Mouse (Mus musculus) hindbrain, embryonic 11.5 days (tissue): ENCODE data around the gene Lsm7. TPM values are rescaled to one million over a fixed set of nuclear protein-coding genes. Genes with fewer than 3 reads are reported as not detected.

ENCODE experiments used
- ATAC-seq: fragments of 200-750 bp; cut with Nextera tagmentation; 2 replicates; pipeline ENCODE4 v1.8.0; 2017; ENCODE audit warnings: mild to moderate bottlenecking, moderate TSS enrichment, moderate library complexity; ENCODE audit not compliant: low FRiP score
- DNase-seq: peaks from one replicate; pipeline ENCODE4 v3.0.0-alpha.2; 2015; ENCODE audit warnings: low spot score
- H3K27ac ChIP-seq: fragments of 300-500 bp; sonication (generic); 2 replicates; pipeline ENCODE4 v1.5.1; 2014; ENCODE audit warnings: mild to moderate bottlenecking, low read depth, low read length
- H3K27me3 ChIP-seq: fragments of 300-500 bp; sonication (generic); 2 replicates; pipeline ENCODE4 v1.6.1; 2014; ENCODE audit warnings: mild to moderate bottlenecking, low read length, moderate library complexity, mixed read lengths; ENCODE audit not compliant: control insufficient read depth, insufficient read depth
- H3K36me3 ChIP-seq: fragments of 300-500 bp; sonication (generic); 2 replicates; pipeline ENCODE4 v1.6.1; 2014; ENCODE audit warnings: mild to moderate bottlenecking, low read length, moderate library complexity, mixed read lengths; ENCODE audit not compliant: control insufficient read depth, insufficient read depth
- H3K4me1 ChIP-seq: fragments of 300-500 bp; sonication (generic); replicated peaks from 2 replicates; pipeline ENCODE4 v1.6.1; 2014; ENCODE audit warnings: low read length, mixed read lengths; ENCODE audit not compliant: control insufficient read depth, insufficient read depth
- H3K4me2 ChIP-seq: fragments of 300-500 bp; sonication (generic); replicated peaks from 2 replicates; pipeline ENCODE4 v1.6.1; 2014; ENCODE audit warnings: mild to moderate bottlenecking, low read depth, low read length
- H3K4me3 ChIP-seq: fragments of 300-500 bp; sonication (generic); 2 replicates; pipeline ENCODE4 v1.5.1; 2014; ENCODE audit warnings: low read depth, low read length
- H3K9ac ChIP-seq: fragments of 300-500 bp; sonication (generic); 2 replicates; pipeline ENCODE4 v1.6.1; 2014; ENCODE audit warnings: low read depth, low read length
- H3K9me3 ChIP-seq: fragments of 300-500 bp; sonication (generic); 2 replicates; pipeline ENCODE4 v1.6.1; 2016; ENCODE audit warnings: low read length; ENCODE audit not compliant: control insufficient read depth
- WGBS: fragments of 180-500 bp; shearing (Covaris S2); extraction: QIAGEN DNeasy Blood & Tissue Kit; methylation state at CpG from one replicate; pipeline ENCODE4 v1.1.7; 2014; 5-methylcytosine and 5-hydroxymethylcytosine counted together
- polyA plus RNA-seq: library from polyadenylated mRNA; unstranded; fragments of >200 nt; fragmentation: Nextera tagmentation; extraction: Ambion mirVana; gene quantifications from 2 replicates; pipeline ENCODE4 v1.2.1, GENCODE M21; 2014

The Lsm7 gene
- polyA plus RNA-seq, 1 experiment from 2014 or later, result 260 TPM

DNA sequence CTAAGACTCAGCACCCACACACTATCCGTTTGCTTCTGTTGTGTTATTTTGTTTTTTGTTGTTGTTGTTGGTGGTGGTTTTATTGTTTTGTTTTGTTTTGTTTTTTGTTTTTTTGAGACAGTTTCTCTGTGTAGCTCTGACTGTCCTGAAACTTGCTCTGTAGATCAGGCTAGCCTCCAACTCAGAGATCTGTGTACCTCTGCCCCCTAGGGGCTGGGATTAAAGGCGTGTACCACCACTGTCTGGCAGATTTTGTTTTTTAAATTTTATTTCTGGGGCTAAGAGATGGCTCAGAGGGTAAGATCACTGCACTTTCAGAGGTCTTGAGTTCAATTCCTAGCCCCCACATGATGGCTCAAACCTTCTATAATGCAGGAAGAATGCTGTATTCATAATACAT, 25.9 kb upstream of the Lsm7 start:
- Histone ChIP-seq H3K27ac (no peak overlapping the region), H3K9ac (no peak overlapping the region), H3K4me1 (no peaks in the 10 kb centered on the region), H3K36me3 (no peaks in the 10 kb centered on the region), H3K4me2 (no peak overlapping the region), H3K9me3 (no peaks in the 10 kb centered on the region), H3K27me3 (no peaks in the 10 kb centered on the region), H3K4me3 (no peak overlapping the region)
- WGBS, result 74% methylated on average over 2 of the region's 2 CpGs
- DNase-seq (no peak), ATAC-seq (no peak)

DNA sequence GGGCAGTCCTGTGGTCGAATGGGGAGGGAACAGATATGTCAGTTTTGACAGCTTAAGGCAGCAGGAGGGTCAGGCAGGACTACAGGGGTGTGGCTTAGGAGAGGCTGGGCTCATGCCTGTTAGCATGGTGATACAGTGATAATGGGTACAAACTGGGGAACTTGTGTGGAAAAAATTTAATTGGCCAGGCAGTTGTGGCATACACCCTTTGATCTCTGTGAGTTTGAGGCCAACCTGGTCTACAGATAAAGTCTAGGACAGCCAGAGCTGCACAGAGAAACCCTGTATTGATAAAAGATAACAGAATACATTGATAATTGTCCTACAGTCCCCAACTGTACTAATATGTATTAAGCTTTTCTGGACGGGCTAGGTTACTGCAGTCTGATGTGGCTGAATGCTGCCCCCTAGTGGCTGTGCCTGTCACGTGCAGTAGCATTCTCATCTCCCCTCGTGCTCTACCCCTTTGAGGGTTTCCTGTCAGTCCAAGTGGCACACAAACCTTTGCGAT, 25.2 kb upstream of the Lsm7 start:
- H3K27ac ChIP-seq, result no peak overlapping the region
- DNase-seq, result peak; percentile 81
- H3K36me3 ChIP-seq, result no peaks in the 10 kb centered on the region
- H3K4me3 ChIP-seq, result no peak overlapping the region
- H3K9me3 ChIP-seq, result no peaks in the 10 kb centered on the region
- H3K9ac ChIP-seq, result no peak overlapping the region
- H3K4me2 ChIP-seq, result no peak overlapping the region
- WGBS, result 22% methylated on average over 5 of the region's 5 CpGs
- no peak for ATAC-seq
- H3K4me1 ChIP-seq, result no peaks in the 10 kb centered on the region
- no peaks in the 10 kb centered on the region for H3K27me3 ChIP-seq

DNA sequence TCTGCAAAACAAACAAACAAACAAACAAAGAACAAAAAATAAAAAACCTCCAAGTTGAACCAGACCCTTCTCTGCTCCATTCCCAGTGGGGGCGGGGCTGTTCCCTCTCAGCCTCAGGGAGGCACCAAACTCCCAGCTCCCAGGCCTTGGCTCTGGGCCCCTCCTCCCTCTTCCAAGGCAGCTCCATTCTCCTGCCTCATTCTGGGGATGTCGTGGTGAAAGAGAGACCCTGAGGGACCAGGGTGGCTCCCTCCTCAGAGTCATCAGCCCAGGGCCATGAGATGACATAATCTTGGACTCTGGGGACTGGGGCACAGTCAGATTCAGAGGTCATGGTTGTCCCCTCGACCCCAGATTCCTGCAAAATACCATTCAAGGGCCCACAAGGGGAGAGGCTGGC, 21.6 kb upstream of the Lsm7 start:
- no peak overlapping the region for H3K4me2 ChIP-seq
- no peak overlapping the region for H3K4me3 ChIP-seq
- H3K27me3 ChIP-seq, result no peaks in the 10 kb centered on the region
- H3K4me1 ChIP-seq, result no peaks in the 10 kb centered on the region
- H3K9ac ChIP-seq, result no peak overlapping the region
- WGBS, result 28% methylated on average over 3 of the region's 3 CpGs
- no peak overlapping the region for H3K27ac ChIP-seq
- no peaks in the 10 kb centered on the region for H3K9me3 ChIP-seq
- no peaks in the 10 kb centered on the region for H3K36me3 ChIP-seq
- ATAC-seq (0 out of 2 replicates have a peak, but pooled peaks have one; percentile 43), DNase-seq (no peak)

DNA sequence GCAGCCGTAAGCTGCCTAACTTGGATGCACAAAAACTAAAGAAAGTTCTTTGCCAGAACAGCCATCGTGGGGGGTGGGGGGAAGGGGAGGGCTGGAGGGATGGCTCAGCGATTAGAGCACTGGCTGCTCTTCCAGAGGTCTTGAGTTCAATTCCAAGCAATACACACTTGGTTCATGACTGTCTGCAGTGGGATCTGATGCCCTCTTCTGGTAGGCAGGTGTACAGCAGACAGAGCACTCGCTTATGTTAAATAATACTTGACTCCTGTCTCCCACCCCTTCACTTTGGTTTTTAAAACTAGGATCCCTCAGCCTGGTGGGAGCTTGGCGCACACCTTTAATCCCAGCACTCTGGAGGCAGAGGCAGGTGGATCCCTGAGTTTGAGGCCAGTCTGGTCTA, 21.0 kb upstream of the Lsm7 start:
- Histone ChIP-seq H3K27ac (no peak overlapping the region), H3K4me2 (no peak overlapping the region), H3K9me3 (no peaks in the 10 kb centered on the region), H3K4me3 (no peak overlapping the region), H3K27me3 (no peaks in the 10 kb centered on the region), H3K4me1 (no peaks in the 10 kb centered on the region), H3K36me3 (no peaks in the 10 kb centered on the region), H3K9ac (no peak overlapping the region)
- DNase-seq, result peak; percentile 75
- ATAC-seq, result no peak; the same call in 1 of the 2 replicates
- WGBS, result 29% methylated on average over 5 of the region's 5 CpGs

DNA sequence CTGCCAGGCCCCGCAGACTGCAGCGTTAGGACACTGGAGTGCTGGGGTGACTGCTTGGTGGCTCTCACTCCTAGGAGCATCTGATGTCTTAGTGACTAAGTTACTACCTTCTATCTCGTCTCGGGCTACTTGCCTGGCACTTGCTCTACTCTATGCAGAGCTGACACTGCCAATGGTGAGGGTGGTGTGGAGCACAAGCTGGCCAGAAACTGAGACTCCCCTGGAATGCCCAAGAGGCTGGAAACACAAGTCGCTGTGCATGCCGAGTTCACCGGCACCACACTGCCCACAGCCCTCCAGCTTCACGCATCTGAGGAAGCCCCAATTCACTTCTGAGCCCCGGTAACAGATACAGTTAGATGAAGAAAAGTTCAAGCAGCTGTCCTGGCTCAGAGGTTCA, 19.0 kb upstream of the Lsm7 start:
- Histone ChIP-seq H3K9me3 (no peaks in the 10 kb centered on the region), H3K27me3 (no peaks in the 10 kb centered on the region), H3K4me1 (no peaks in the 10 kb centered on the region), H3K9ac (no peak overlapping the region), H3K36me3 (no peaks in the 10 kb centered on the region), H3K4me3 (no peak overlapping the region), H3K4me2 (no peak overlapping the region), H3K27ac (no peak overlapping the region)
- DNase-seq (no peak), ATAC-seq (no peak)
- 77% methylated on average over 9 of the region's 9 CpGs for WGBS

DNA sequence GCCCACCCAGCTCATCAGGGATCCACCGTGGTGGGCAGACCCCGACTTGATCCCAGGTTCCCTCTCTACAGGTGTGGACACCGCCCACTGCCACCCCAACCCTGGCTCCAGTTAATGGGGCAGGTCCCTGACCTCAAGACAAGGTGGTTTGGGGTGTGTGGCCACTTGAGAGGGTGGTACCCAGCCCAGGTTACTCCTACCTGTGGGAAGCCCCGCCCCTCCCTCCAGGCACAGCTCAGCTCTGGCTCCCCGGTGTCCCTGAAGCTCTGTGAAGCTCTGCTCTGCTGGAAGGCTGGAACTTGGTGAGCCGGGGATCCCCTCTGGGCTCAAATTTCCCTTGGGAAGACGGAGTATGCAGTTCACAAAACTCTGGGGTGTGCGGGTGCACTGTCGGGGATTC, 16.6 kb upstream of the Lsm7 start, which contains the start of gene Tmprss9:
Gene Tmprss9 (plus strand): TSS at position 268 of the 400 bp plus-strand sequence.
- Histone ChIP-seq H3K4me1 (no peaks in the 10 kb centered on the region), H3K9me3 (no peaks in the 10 kb centered on the region), H3K4me2 (no peak within 1 kb of the TSS), H3K27me3 (no peaks in the 10 kb centered on the region), H3K9ac (no peak within 1 kb of the TSS), H3K4me3 (no peak within 1 kb of the TSS), H3K36me3 (no peaks in the 10 kb centered on the region), H3K27ac (no peak within 1 kb of the TSS)
- no peak for ATAC-seq
- no peak for DNase-seq
- 31% methylated on average over 9 of the region's 9 CpGs for WGBS

DNA sequence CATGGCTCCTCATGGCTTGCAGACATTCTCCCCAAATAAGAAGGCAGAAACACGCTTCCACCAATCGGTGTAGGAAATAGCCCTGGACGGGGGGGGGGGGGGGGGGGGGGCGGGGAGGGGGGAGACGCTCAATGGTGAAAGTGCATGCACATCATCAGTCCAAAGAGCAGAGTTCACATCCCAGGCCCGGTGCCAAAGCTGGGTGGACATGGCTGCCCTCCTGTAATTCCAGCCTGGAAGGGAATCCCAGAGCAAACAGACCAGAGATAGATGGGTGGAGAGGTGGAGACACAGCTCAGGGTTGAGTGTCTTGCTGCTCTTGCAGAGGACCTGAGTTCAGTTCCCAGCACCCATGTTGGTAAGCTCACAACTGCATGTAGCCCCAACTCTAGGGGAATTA, 16.0 kb upstream of the Lsm7 start:
- Histone ChIP-seq H3K4me3 (no peak overlapping the region), H3K27ac (no peak overlapping the region), H3K9me3 (no peaks in the 10 kb centered on the region), H3K4me1 (no peaks in the 10 kb centered on the region), H3K4me2 (no peak overlapping the region), H3K9ac (no peak overlapping the region), H3K27me3 (no peaks in the 10 kb centered on the region), H3K36me3 (no peaks in the 10 kb centered on the region)
- no peak for ATAC-seq
- 88% methylated on average over 3 of the region's 6 CpGs for WGBS
- no peak for DNase-seq

DNA sequence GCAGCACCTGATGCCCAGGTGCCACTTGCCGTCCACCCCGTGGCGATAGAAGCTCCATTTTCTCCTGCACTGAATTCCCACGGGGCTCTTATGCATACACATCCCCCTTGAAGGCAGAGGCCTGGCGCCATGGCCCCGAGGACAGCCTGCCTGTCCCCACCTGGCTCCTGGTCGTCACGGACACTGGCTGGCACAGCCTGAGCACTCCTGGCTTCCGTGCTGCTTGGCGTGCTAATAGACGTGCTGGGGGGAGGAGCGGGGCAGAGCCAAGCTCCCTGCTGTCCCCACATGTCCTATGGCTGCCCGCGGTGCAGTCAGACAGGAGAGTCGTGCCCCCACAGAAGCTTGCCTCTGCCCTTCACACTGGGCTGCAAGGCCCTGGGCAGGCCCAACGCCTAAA, 9.4 kb upstream of the Lsm7 start:
- Histone ChIP-seq H3K9ac (no peak overlapping the region), H3K27me3 (no peaks in the 10 kb centered on the region), H3K4me2 (no peak overlapping the region), H3K4me3 (no peak overlapping the region), H3K4me1 (no peaks in the 10 kb centered on the region), H3K9me3 (no peaks in the 10 kb centered on the region), H3K36me3 (0 out of 2 replicates have a peak, but pooled peaks cover 4% of the 10 kb centered on the region), H3K27ac (no peak overlapping the region)
- 89% methylated on average over 16 of the region's 16 CpGs for WGBS
- no peak for DNase-seq
- no peak for ATAC-seq

DNA sequence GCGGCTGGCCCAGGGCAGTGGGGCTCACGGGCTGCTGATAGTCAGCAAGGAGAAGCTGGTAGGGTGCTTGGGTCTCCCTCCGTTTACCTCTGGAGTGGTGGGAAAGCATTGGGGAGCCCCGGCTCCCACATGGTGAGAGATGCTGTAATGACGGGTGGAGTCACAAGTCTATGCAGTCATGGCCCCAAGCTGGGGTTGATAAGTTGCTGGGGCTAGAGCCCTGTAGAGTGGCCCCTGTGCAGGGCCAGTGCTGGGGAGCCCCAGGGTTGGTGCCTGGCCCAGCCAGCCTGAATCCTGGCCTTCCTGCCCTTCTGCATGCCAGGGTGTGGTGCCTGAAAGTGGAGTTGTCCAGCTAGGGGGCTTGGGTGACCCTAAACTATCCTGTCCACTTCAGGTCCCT, 7.3 kb upstream of the Lsm7 start:
- ATAC-seq (no peak), DNase-seq (no peak)
- Histone ChIP-seq H3K4me2 (no peak overlapping the region), H3K27ac (no peak overlapping the region), H3K36me3 (0 out of 2 replicates have a peak, but pooled peaks cover 4% of the 10 kb centered on the region), H3K9me3 (no peaks in the 10 kb centered on the region), H3K27me3 (no peaks in the 10 kb centered on the region), H3K4me3 (no peak overlapping the region), H3K9ac (no peak overlapping the region), H3K4me1 (no peaks in the 10 kb centered on the region)
- WGBS, result 92% methylated on average over 5 of the region's 5 CpGs
